Mouse (Mus musculus) urinary bladder, postnatal 25 days (tissue): Measurements from ENCODE around the gene Abcf2.

Experiments
- DNase-seq: peaks from one replicate; pipeline ENCODE4 v3.0.0; 2022; ENCODE audit warnings: low spot score

Gene Abcf2

DNA sequence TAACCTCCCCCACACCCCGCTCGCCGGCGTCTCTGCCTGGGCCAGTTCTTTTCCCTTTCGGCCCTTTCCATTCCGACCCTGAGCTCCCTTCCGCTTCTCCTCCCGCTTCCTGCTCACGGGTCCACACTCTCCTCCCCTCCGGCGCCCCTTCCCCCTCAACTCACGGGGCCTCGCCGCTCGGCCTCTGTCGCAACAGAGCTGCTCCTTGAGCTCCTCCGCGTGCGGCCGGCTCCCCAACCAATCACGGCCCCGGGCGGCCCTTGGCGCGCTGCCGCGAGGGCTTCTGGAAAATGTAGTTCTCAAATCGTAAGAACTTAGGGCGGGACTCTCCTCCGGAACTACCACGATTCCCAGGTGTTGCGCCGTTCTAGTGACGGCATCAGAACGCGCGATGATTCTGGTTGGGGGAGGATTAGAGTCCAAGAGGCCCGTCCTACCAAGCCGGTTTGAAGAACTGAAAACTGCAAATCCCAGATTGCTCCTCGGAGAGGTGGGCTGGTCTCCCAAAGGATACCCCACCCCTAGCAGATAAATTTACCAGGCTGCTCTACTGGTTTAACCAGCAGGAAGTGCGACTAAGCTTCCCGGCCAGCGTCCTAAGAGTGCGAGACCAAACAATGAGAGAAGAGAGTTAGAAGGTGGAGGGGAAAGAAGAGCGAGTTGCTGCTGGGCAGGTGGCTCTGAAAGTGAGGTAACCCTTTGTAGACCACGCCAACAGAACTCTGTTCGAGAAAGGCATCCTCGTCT, at the start of gene Abcf2:
TSS of gene Abcf2 (minus strand) at position 285 of the 747 bp plus-strand sequence.
- peak; percentile 99 for DNase-seq

GRCm38 (mm10) chr5:24624822-24625120, 47.5 kb upstream of the Abcf2 start:
- DNase-seq: no peak

DNA sequence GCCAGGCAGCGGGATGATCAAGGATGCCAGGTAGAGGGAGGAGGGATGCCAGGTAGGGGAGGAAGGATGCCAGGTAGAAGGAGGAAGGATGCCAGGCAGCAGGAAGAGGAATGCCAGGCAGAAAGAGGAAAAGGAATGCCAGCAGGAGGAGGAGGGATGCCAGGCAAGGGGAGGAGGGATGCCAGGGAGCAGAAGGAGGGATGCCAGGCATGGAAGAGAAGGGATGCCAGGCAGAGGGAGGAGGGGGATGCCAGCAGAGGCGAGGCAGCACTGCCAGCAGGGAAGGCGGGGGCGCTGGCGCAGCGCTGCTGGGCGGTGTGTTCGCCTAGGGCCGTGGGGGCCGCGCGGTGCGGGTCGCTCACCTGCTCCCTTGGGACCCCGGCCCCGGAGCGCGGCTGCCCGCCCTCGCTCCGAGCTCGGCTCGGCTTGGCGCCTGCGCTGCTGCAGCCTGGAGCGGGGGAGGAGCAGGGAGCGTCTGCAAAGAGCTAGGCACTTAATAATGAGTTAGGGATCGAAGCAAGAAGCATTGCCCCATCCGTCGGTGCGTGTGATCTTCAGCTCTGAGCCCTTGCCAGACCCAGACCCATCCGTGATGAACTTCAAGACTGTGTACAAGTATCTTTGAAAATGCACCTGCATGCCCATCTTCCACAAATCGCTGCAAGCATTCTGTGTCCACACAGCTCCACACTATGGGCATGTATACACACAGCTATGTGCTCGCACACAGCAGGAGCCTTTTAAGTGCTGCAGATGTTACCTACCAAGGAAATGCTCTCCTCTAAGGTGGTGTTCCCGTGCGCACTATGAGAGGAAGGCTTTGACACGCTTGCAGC, 46.9 kb upstream of the Abcf2 start, which contains the start of gene Smarcd3:
TSS of gene Smarcd3 (minus strand) at position 426 of the 836 bp plus-strand sequence.
- DNase-seq: peak; percentile 34

DNA sequence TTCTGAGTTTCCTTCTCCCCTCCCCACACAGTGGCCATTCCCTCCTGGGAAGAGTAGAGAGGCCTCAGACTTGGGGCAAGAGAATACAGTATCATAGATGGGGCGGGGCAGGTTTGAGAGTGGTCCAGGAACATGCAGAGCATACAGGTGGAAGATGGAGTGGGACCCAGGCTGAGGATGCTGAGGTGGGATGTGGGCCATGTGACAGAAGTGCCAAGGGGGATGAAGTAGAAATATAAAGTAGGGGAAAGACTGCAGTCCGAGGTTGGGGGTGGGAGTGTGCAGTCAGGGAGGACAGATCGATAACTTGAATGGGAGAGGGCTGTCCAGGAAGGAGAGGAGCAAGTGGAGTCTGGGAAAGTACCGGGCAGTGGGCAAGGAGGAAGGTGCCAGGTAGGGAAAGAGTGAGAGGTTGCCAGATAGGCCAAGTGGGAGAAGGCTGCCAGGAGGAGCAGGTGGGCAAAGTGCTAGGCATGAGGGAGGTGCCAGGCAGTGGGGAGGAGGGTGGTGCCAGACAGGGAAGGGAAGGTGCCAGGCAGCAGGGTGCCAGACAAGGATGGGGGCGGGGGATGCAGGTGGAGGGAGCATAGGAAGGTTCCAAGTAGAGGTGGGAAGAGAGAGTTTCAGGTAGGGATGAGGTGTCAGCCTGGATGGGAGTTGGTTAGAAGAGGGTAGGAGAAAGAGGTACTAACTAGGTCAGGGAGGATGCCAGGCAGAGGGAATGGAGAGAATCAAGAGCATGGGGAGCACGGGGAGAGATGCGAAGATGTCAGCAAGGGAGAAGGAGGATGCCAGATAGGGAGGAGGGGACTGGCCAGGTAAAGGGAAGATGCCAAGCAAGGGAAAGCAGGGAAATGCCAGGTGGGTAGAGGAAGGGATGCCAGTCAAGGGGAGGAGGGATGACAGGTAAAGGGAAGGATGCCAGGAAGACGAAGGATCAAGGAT, 46.0 kb upstream of the Abcf2 start:
- no peak for DNase-seq

DNA sequence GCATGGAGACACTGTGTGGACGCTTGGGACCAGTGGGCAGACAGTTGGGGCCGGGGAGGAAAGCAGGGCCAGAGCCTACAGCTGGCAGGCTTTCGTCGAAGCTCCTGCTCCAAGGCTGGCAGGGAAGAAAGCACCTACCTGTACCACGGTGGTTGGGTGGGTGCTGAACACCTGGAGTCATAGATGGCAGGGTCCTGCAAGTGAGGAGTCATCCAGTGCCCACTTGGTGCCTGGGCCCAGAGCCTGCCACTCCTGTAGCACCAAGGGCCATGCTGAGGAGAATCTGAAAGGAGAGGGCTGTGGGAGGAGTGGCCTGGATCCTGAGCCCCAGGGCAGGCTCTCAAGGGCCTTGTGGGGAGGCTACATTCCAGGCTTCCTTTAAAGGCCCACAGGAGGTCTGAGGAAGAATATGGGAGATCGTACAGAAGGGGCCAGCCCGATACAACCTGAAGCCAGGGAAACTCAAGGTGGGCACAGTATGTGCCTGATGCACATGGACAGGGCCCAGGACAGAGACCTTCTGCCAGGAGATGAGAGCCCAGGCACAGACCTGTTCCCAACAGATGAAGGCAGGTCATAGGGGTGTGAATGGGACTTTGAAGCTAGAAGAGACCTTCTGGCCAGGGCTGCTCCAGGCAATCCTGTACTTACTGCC, 45.2 kb upstream of the Abcf2 start:
- DNase-seq: no peak

GRCm38 (mm10) chr5:24620626-24621025, 43.4 kb upstream of the Abcf2 start:
- no peak for DNase-seq

DNA sequence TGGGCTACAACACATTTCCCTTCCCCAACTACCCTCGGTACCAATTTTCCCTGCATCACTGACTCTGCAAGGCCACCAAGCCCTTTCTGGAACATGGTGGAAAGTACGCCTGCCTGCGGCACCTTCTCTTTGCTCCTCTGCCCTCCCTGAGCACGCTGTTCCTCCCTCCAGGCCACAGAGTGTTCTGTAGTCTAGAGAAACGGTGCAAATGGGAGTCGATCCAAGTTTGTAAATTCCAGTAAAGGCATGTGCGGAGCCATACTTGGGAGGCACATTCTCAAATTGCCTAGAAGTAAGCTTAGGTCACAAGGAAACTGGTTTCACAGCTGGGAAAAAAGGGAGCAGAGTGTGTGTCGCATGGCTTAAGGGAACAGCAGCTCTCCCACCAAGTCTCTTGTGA, 42.8 kb upstream of the Abcf2 start:
- DNase-seq: no peak

DNA sequence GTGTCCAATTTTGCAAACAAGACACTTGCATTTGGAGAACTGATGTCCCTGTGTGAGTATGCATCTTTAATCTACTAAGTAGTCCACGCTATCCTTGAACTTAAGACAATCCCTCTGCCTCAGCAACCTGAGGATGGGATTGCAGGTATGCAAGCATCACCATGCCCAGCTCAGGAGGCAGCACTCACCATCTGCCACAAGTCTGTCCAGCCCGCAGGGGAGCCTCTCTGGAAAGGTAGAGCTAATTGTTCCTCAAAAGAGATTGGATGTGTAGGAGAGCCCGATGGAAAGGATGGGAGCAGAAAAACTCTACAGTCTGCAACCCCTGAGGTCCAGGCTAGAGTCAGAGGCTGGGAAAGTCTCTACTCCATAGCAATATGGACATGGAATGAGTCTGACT, 41.7 kb upstream of the Abcf2 start:
- no peak for DNase-seq

DNA sequence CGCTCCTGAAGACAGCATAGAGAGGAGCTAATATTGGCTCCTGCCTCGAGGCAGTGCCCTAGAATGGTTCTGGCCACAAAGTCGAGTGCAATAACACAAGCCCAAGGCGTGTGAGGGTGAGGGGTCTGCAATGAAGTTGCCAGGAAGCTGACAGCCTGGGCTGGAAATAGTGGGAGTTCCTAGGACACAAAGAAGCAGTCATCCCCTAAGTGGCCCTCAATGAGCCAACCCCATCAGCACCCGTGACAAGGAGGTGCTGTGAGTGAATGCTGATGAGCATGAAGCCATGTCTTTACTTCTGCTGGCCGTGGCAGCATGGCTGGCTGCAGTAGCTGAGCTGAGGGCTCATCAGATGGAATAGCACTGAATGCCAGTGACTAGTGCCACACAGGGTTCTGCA, 37.8 kb upstream of the Abcf2 start:
- DNase-seq: no peak

GRCm38 (mm10) chr5:24612302-24612649, 35.0 kb upstream of the Abcf2 start:
- no peak for DNase-seq

DNA sequence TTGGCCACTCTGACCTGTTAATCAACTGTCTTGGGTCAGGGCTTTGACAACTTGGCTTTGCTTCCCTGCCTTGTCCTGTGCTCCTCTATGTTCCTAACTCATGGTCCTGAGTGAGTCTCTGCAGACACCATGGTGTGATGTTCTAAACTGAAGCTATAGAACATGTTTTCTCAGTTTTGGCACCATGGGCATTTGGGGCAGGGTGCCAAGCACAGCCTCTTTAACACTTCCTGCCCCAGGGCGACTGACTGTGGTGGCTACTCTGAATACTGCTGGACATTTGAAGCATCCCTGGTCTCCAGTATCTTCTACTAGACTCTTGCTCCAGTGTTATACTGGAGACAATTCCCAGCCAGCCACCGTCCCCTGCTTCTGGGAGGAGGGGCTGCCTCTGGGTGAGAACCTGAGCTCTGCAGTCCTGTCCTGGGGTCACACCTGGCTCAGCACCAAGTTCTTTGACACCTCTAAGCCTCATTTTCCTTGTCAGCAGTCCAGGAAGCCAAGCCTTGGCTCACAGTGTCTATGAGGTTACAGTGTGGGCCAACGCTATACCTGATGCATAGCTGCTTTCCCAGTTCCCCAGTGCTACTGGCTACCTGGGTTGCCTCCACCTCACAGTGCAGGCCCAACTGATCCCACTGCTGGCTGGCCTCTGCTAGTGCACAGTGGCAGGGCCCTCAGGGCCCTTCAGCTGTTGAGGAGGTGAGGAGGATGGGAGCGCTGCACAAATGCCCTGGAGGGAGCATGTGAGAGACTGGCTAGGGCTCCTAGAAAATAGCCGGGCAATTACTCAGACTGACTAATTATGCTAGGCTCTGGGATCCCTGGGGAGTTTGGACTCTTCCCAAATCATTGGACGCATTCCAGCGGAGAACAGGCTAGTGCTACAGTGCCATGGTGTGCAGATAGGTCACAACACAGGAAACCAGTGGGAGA, 34.4 kb upstream of the Abcf2 start:
- DNase-seq: no peak

GRCm38 (mm10) chr5:24609388-24609787, 32.1 kb upstream of the Abcf2 start:
- no peak for DNase-seq

DNA sequence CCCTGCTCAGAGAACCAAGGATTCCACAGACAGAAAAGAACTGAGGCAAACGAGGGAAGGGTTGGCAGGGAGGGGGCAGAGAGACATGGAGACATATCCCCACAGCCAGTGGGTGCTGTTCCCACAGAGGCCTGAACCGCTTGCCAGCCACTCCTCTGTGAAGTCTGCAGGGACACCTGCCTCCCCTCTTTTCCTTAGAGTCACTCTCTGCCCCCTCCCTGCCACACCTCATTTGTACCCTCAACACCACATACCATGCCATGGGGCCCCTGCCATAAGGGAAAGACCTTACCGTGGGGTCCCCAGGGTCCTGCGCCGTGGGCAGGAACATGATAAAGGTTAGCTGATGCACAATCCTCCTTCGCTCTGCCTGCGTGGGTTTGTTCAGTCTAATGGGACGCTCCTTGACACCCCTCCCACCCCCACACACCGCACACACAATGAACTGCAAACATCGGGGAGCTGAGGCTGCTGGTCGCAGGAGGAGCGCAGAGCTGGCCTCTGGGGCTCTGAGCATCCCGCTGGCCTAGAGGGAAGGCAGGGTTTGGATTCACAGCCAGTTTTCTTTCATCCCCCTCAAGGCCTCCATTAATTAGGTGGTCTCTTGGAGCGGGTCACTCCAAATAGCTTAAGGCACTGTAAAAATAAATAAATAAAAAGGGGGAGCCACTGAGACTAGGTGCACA, 28.9 kb upstream of the Abcf2 start:
- DNase-seq: no peak

- DNase-seq: no peak
These were observed 28.2 kb upstream of the Abcf2 start for GRCm38 (mm10) chr5:24605321-24605979.

- DNase-seq: peak; percentile 78
These were observed 27.4 kb upstream of the Abcf2 start for GRCm38 (mm10) chr5:24604656-24605100.

- DNase-seq: no peak
These were observed 26.9 kb upstream of the Abcf2 start for GRCm38 (mm10) chr5:24604080-24604655.

DNA sequence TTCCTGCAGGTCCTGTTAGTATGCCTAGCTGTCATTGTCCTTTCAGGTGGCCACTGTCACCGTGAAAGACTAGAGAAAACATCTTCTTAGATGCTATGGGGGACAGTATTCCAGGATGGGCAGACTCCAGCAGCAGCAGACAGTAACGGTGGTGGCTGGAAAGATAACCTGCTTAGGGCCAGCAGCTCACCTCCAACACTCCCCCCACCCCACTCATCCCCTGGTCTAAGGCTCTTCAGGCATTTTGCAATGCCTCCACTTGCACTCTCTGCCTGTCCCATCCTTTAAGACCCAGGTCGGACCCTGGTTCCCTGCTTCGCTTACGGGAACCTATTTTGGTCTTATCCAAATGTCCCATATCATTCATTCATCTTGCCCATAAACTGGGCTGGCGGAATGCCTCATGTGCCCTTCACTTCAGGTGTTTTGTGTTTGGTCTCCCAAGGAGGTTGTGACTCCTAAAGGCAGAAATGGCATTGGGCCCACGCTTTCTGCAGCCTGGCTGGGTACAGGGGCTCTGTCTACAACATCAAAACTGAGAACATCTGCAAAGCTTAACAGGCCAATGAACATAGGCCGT, 26.3 kb upstream of the Abcf2 start:
- no peak for DNase-seq

DNA sequence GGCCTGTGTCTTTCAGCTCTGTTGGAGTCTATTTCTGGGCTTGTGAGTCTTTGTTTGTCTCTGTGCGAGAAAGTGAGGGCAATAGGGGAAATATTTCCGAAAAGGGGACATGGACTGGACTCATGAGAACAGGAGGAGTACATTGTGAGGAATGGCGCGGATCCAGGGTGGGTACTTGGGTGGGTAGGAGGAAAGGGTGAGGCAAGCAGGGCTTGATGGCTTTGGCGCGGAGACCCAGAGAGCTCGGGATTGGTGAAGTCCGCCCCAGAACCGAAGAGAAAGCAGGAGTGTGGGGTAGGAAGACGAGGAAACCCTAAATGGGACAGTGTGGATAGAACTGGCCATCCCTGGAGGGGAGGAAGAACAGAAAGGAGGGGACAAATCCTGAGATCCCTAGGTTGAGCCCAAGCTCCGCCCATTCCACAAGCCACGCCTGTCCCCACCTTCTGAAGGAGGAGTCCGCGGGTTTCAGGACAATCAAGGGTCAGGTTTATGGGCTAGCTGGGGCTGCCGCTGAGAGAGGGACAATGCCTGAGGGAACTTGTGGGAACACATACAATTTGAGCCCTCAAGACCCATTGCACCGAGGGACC, 25.6 kb upstream of the Abcf2 start:
- peak; percentile 82 for DNase-seq
